17 mouse cellular contexts compared by ENCODE assay signal in genomic region chr11:98000378-98001140, GRCm38 (mm10). TPM values are rescaled to one million over a fixed set of nuclear protein-coding genes. Genes with fewer than 3 reads are reported as not detected.
DNase-seq lines count a peak whose midpoint lies in the region; ATAC-seq and TF ChIP-seq lines count a peak whose summit lies in the region.
"Had no signal": no experiment of that assay in that cellular context is flagged by ENCODE, and none has a peak within 500 bp of the region (broad histone marks: within the 10 kb centered on the region; RNA-seq: fewer than 3 reads in every experiment).

No protein-coding gene starts in this region.

- H3K4me2 ChIP-seq in heart, embryonic 12.5 days = no peak overlapping the region
- no peak overlapping the region for H3K4me2 ChIP-seq in liver, postnatal 0 days (ENCODE audit: low read depth, low read length)
- H3K4me2 ChIP-seq in midbrain, embryonic 16.5 days (ENCODE audit: low read length) = no peak overlapping the region
- H3K4me2 ChIP-seq: embryonic facial prominence, embryonic 15.5 days; intestine, embryonic 15.5 days; lung, embryonic 14.5 days; midbrain, embryonic 12.5 days had no signal

- H3K4me1 ChIP-seq in heart, embryonic 12.5 days (replicated peaks) = peaks cover 27% of the 10 kb centered on the region
- H3K4me1 ChIP-seq in heart, embryonic 10.5 days = peaks cover 45% of the 10 kb centered on the region
- H3K4me1 ChIP-seq in liver, postnatal 0 days (ENCODE audit: insufficient read depth) = peaks cover 29% of the 10 kb centered on the region
- peaks cover 4% of the 10 kb centered on the region; the same call in 1 of the 2 replicates for H3K4me1 ChIP-seq in midbrain, embryonic 16.5 days (ENCODE audit: control insufficient read depth, insufficient read depth, low read length)
- H3K4me1 ChIP-seq in cerebellum, adult 2 months (ENCODE audit: control insufficient read depth, insufficient read depth, low read length) = peaks cover 3% of the 10 kb centered on the region
- peaks cover 51% of the 10 kb centered on the region for H3K4me1 ChIP-seq in limb, embryonic 10.5 days

- TF ChIP-seq POLR2A in cerebellum, adult 2 months (IDR thresholded peaks at IDR 0.05; ENCODE audit: borderline replicate concordance, insufficient read depth, low read length) = no peak

- WGBS in heart, embryonic 12.5 days = 25% methylated on average over 7 of the region's 7 CpGs
- WGBS in heart, embryonic 10.5 days = 20% methylated on average over 7 of the region's 7 CpGs
- WGBS in liver, postnatal 0 days (ENCODE audit: insufficient replicate concordance) = 30% methylated on average over 7 of the region's 7 CpGs
- 50% methylated on average over 7 of the region's 7 CpGs for WGBS in midbrain, embryonic 16.5 days
- 44% methylated on average over 7 of the region's 7 CpGs for WGBS in cerebellum, adult 2 months
- WGBS in limb, embryonic 10.5 days = 29% methylated on average over 7 of the region's 7 CpGs

- no peak overlapping the region for H3K27ac ChIP-seq in heart, embryonic 12.5 days (ENCODE audit: poor library complexity, severe bottlenecking)
- H3K27ac ChIP-seq in heart, embryonic 10.5 days = no peak overlapping the region
- H3K27ac ChIP-seq in liver, postnatal 0 days (ENCODE audit: low read depth) = peak overlapping the region; percentile 87
- no peak overlapping the region for H3K27ac ChIP-seq in midbrain, embryonic 16.5 days (ENCODE audit: low read length)
- no peak overlapping the region for H3K27ac ChIP-seq in cerebellum, adult 2 months (ENCODE audit: insufficient read depth, low read length)
- H3K27ac ChIP-seq in limb, embryonic 10.5 days = no peak overlapping the region
- H3K27ac ChIP-seq: embryonic facial prominence, embryonic 15.5 days; intestine, embryonic 15.5 days; midbrain, embryonic 12.5 days had no signal

- no peak for DNase-seq in heart, embryonic 10.5 days (ENCODE audit: low spot score)
- DNase-seq in CD4-positive helper T cell, adult 2 months (ENCODE audit: low read depth, low spot score) = peak; percentile 89
- DNase-seq in liver, postnatal 0 days = peak; percentile 59
- peak; percentile 91 to 95 for DNase-seq in thymus, adult 18-20 months
- no peak for DNase-seq in cerebellum, adult 2 months
- DNase-seq in limb, embryonic 10.5 days (ENCODE audit: low spot score) = no peak
- DNase-seq: cerebellum, adult 9-11 months; forebrain, postnatal 0 days; kidney, postnatal 25 days; lung, embryonic 14.5 days; right cerebral cortex, postnatal 25 days had no signal

- H3K9me3 ChIP-seq in heart, embryonic 12.5 days (replicated peaks) = no peaks in the 10 kb centered on the region
- no peaks in the 10 kb centered on the region for H3K9me3 ChIP-seq in heart, embryonic 10.5 days
- no peaks in the 10 kb centered on the region for H3K9me3 ChIP-seq in liver, postnatal 0 days (ENCODE audit: low read length)
- no peaks in the 10 kb centered on the region for H3K9me3 ChIP-seq in midbrain, embryonic 16.5 days (replicated peaks; ENCODE audit: control insufficient read depth, low read length, poor library complexity, severe bottlenecking)
- H3K9me3 ChIP-seq in limb, embryonic 10.5 days (replicated peaks) = no peaks in the 10 kb centered on the region
- H3K9me3 ChIP-seq: embryonic facial prominence, embryonic 15.5 days; intestine, embryonic 15.5 days; midbrain, embryonic 12.5 days had no signal

- ATAC-seq in heart, embryonic 12.5 days (ENCODE audit: insufficient number of reproducible peaks, low FRiP score) = no peak
- ATAC-seq in liver, postnatal 0 days = 0 out of 2 replicates have a peak, but pooled peaks have one; percentile 8
- ATAC-seq in midbrain, embryonic 16.5 days = no peak
- ATAC-seq: forebrain, postnatal 0 days; intestine, embryonic 15.5 days; Patski had no signal

- no peak for TF ChIP-seq CTCF in liver, postnatal 0 days (IDR thresholded peaks at IDR 0.05; ENCODE audit: low read depth)
- TF ChIP-seq CTCF in cerebellum, adult 2 months (IDR thresholded peaks at IDR 0.05; ENCODE audit: borderline replicate concordance, insufficient read depth, low read depth, low read length) = no peak

- peaks cover 8% of the 10 kb centered on the region; the same call in 1 of the 2 replicates for H3K36me3 ChIP-seq in heart, embryonic 12.5 days
- peaks cover 5% of the 10 kb centered on the region; the same call in 1 of the 2 replicates for H3K36me3 ChIP-seq in heart, embryonic 10.5 days
- H3K36me3 ChIP-seq in liver, postnatal 0 days (replicated peaks; ENCODE audit: insufficient read depth, low read length) = no peaks in the 10 kb centered on the region
- peaks cover 15% of the 10 kb centered on the region for H3K36me3 ChIP-seq in midbrain, embryonic 16.5 days (ENCODE audit: control insufficient read depth, insufficient read depth, low read length)
- H3K36me3 ChIP-seq in limb, embryonic 10.5 days = peaks cover 16% of the 10 kb centered on the region
- H3K36me3 ChIP-seq: intestine, embryonic 15.5 days had no signal

- H3K27me3 ChIP-seq in heart, embryonic 12.5 days (replicated peaks) = peaks cover 85% of the 10 kb centered on the region
- peaks cover 95% of the 10 kb centered on the region for H3K27me3 ChIP-seq in heart, embryonic 10.5 days (ENCODE audit: insufficient read depth, poor library complexity, severe bottlenecking)
- H3K27me3 ChIP-seq in liver, postnatal 0 days (ENCODE audit: insufficient read depth, low read length) = peaks cover 10% of the 10 kb centered on the region; the same call in 1 of the 2 replicates
- H3K27me3 ChIP-seq in midbrain, embryonic 16.5 days (ENCODE audit: control insufficient read depth, insufficient read depth, low read depth, low read length) = no peaks in the 10 kb centered on the region; the same call in 1 of the 2 replicates
- H3K27me3 ChIP-seq in cerebellum, adult 2 months (ENCODE audit: control insufficient read depth, insufficient read depth, low read length) = no peaks in the 10 kb centered on the region
- peaks cover 83% of the 10 kb centered on the region for H3K27me3 ChIP-seq in limb, embryonic 10.5 days (ENCODE audit: low read depth, poor library complexity, severe bottlenecking)
- H3K27me3 ChIP-seq: Patski had no signal

- H3K9ac ChIP-seq in heart, embryonic 12.5 days = 0 out of 2 replicates have a peak overlapping the region, but pooled peaks have one; percentile 5
- H3K9ac ChIP-seq in liver, postnatal 0 days (replicated peaks) = peak overlapping the region; percentile 9; the same call in 1 of the 2 replicates
- H3K9ac ChIP-seq in midbrain, embryonic 16.5 days (ENCODE audit: low read depth, low read length) = no peak overlapping the region
- H3K9ac ChIP-seq: embryonic facial prominence, embryonic 15.5 days; forebrain, postnatal 0 days; intestine, embryonic 15.5 days; lung, embryonic 14.5 days; midbrain, embryonic 12.5 days had no signal

- TF ChIP-seq EP300 in liver, postnatal 0 days (IDR thresholded peaks at IDR 0.05; ENCODE audit: low read depth) = 0 out of 2 replicates have a peak, but pooled peaks have one; percentile 14

- H3K4me3 ChIP-seq in heart, embryonic 12.5 days = no peak overlapping the region
- no peak overlapping the region for H3K4me3 ChIP-seq in heart, embryonic 10.5 days
- no peak overlapping the region for H3K4me3 ChIP-seq in liver, postnatal 0 days (ENCODE audit: low read depth, low read length)
- no peak overlapping the region for H3K4me3 ChIP-seq in midbrain, embryonic 16.5 days (ENCODE audit: low read depth, low read length)
- H3K4me3 ChIP-seq in cerebellum, adult 2 months (replicated peaks; ENCODE audit: insufficient read depth, low read depth, low read length) = no peak overlapping the region
- H3K4me3 ChIP-seq in limb, embryonic 10.5 days = no peak overlapping the region
- H3K4me3 ChIP-seq: embryonic facial prominence, embryonic 15.5 days; intestine, embryonic 15.5 days; midbrain, embryonic 12.5 days had no signal

RNA-seq across cellular contexts. Expression of gene Arl5c, which starts 4.6 kb away (rescaled TPM):
- polyA plus RNA-seq in heart, embryonic 12.5 days (2016; fragmentation: Nextera tagmentation; extraction: Ambion mirVana) = 3.4 and 3.9 TPM in 2 replicates
- 9.8 and 15.7 TPM in 2 replicates for polyA plus RNA-seq in heart, embryonic 10.5 days (2016; fragmentation: Nextera tagmentation; extraction: Ambion mirVana)
- 9.9 and 10.0 TPM in 2 replicates for polyA plus RNA-seq in liver, postnatal 0 days (2015; fragmentation: Nextera tagmentation; extraction: Ambion mirVana)
- 6.3 and 8.4 TPM in 2 replicates for polyA plus RNA-seq in midbrain, embryonic 16.5 days (2015; fragmentation: Nextera tagmentation; extraction: Ambion mirVana)
- polyA plus RNA-seq in cerebellum, adult 2 months (2012; rRNA removed) = 2.0 and 2.2 TPM in 2 replicates
- 12.4 and 17.8 TPM in 2 replicates for polyA plus RNA-seq in limb, embryonic 10.5 days (2016; fragmentation: Nextera tagmentation; extraction: Ambion mirVana)

RNA-seq across cellular contexts. Expression of gene Plxdc1, which starts 14.3 kb away (rescaled TPM):
- polyA plus RNA-seq in heart, embryonic 12.5 days (2016; fragmentation: Nextera tagmentation; extraction: Ambion mirVana) = 0.31 TPM in 1 of 2 replicates, not detected in the other
- not detected in 2 replicates for polyA plus RNA-seq in heart, embryonic 10.5 days (2016; fragmentation: Nextera tagmentation; extraction: Ambion mirVana)
- polyA plus RNA-seq in liver, postnatal 0 days (2015; fragmentation: Nextera tagmentation; extraction: Ambion mirVana) = 0.75 TPM in 2 replicates
- polyA plus RNA-seq in midbrain, embryonic 16.5 days (2015; fragmentation: Nextera tagmentation; extraction: Ambion mirVana) = 2.7 and 3.1 TPM in 2 replicates
- polyA plus RNA-seq in cerebellum, adult 2 months (2012; rRNA removed) = 46.2 and 51.5 TPM in 2 replicates
- polyA plus RNA-seq in limb, embryonic 10.5 days (2016; fragmentation: Nextera tagmentation; extraction: Ambion mirVana) = not detected in 2 replicates

RNA-seq across cellular contexts. Expression of gene Cacnb1, which starts 22.3 kb away (rescaled TPM):
- polyA plus RNA-seq in heart, embryonic 12.5 days (2016; fragmentation: Nextera tagmentation; extraction: Ambion mirVana) = 6.1 and 8.5 TPM in 2 replicates
- 4.6 and 5.3 TPM in 2 replicates for polyA plus RNA-seq in heart, embryonic 10.5 days (2016; fragmentation: Nextera tagmentation; extraction: Ambion mirVana)
- 0.23 and 0.77 TPM in 2 replicates for polyA plus RNA-seq in liver, postnatal 0 days (2015; fragmentation: Nextera tagmentation; extraction: Ambion mirVana)
- 73.2 and 77.6 TPM in 2 replicates for polyA plus RNA-seq in midbrain, embryonic 16.5 days (2015; fragmentation: Nextera tagmentation; extraction: Ambion mirVana)
- polyA plus RNA-seq in cerebellum, adult 2 months (2012; rRNA removed) = 34.6 and 37.5 TPM in 2 replicates
- 3.4 and 6.5 TPM in 2 replicates for polyA plus RNA-seq in limb, embryonic 10.5 days (2016; fragmentation: Nextera tagmentation; extraction: Ambion mirVana)

RNA-seq across cellular contexts. Expression of gene Rpl19, which starts 26.0 kb away (rescaled TPM):
- polyA plus RNA-seq in heart, embryonic 12.5 days (2016; fragmentation: Nextera tagmentation; extraction: Ambion mirVana) = 654 and 675 TPM in 2 replicates
- 867 and 1,011 TPM in 2 replicates for polyA plus RNA-seq in heart, embryonic 10.5 days (2016; fragmentation: Nextera tagmentation; extraction: Ambion mirVana)
- 568 TPM in 2 replicates for polyA plus RNA-seq in liver, postnatal 0 days (2015; fragmentation: Nextera tagmentation; extraction: Ambion mirVana)
- 583 and 598 TPM in 2 replicates for polyA plus RNA-seq in midbrain, embryonic 16.5 days (2015; fragmentation: Nextera tagmentation; extraction: Ambion mirVana)
- 746 and 786 TPM in 2 replicates for polyA plus RNA-seq in cerebellum, adult 2 months (2012; rRNA removed)
- polyA plus RNA-seq in limb, embryonic 10.5 days (2016; fragmentation: Nextera tagmentation; extraction: Ambion mirVana) = 1,186 and 1,476 TPM in 2 replicates

RNA-seq across cellular contexts. Expression of gene Stac2, which starts 52.7 kb away (rescaled TPM):
- 0.47 and 0.63 TPM in 2 replicates for polyA plus RNA-seq in heart, embryonic 12.5 days (2016; fragmentation: Nextera tagmentation; extraction: Ambion mirVana)
- 0.21 and 0.34 TPM in 2 replicates for polyA plus RNA-seq in heart, embryonic 10.5 days (2016; fragmentation: Nextera tagmentation; extraction: Ambion mirVana)
- 0.07 and 0.13 TPM in 2 replicates for polyA plus RNA-seq in liver, postnatal 0 days (2015; fragmentation: Nextera tagmentation; extraction: Ambion mirVana)
- 2.6 and 4.0 TPM in 2 replicates for polyA plus RNA-seq in midbrain, embryonic 16.5 days (2015; fragmentation: Nextera tagmentation; extraction: Ambion mirVana)
- polyA plus RNA-seq in cerebellum, adult 2 months (2012; rRNA removed) = 31.0 and 37.7 TPM in 2 replicates
- 0.28 and 0.56 TPM in 2 replicates for polyA plus RNA-seq in limb, embryonic 10.5 days (2016; fragmentation: Nextera tagmentation; extraction: Ambion mirVana)

Comparison
In these comparisons a context has a peak if more than half of its experiments do, and no peak if none do; other contexts are left out.
1. DNase-seq: peak in CD4-positive helper T cell, adult 2 months (single experiment), liver, postnatal 0 days (single experiment) and thymus, adult 18-20 months (2 of 2); none in heart, embryonic 10.5 days (single experiment), cerebellum, adult 2 months (0 of 2) and limb, embryonic 10.5 days (single experiment).
2. RNA of gene Plxdc1, which starts 14.3 kb away (polyA plus RNA-seq): 46.2 to 51.5 TPM in cerebellum, adult 2 months; 2.7 to 3.1 TPM in midbrain, embryonic 16.5 days, 0.75 TPM in liver, postnatal 0 days, 0.31 TPM in heart, embryonic 12.5 days, not detected in heart, embryonic 10.5 days and not detected in limb, embryonic 10.5 days; every median in the first group is over 10 times any median in the second.